Mouse (Mus musculus) spleen, postnatal 4 days (tissue): Measurements from ENCODE around the gene Per2.
A peak's percentile ranks its signal among the peaks of the same experiment; 100 is the strongest.
"Not testable (repeated sequence)": the region's sequence is repeated elsewhere in the genome, so short reads cannot be mapped to it uniquely, and the experiment has no call there.

ENCODE experiments used
- DNase-seq, 2 experiments: peaks; one replicate each; pipeline ENCODE4 v3.0.0; 2022; ENCODE audit warnings: low spot score in 2 of 2

Gene Per2

DNA sequence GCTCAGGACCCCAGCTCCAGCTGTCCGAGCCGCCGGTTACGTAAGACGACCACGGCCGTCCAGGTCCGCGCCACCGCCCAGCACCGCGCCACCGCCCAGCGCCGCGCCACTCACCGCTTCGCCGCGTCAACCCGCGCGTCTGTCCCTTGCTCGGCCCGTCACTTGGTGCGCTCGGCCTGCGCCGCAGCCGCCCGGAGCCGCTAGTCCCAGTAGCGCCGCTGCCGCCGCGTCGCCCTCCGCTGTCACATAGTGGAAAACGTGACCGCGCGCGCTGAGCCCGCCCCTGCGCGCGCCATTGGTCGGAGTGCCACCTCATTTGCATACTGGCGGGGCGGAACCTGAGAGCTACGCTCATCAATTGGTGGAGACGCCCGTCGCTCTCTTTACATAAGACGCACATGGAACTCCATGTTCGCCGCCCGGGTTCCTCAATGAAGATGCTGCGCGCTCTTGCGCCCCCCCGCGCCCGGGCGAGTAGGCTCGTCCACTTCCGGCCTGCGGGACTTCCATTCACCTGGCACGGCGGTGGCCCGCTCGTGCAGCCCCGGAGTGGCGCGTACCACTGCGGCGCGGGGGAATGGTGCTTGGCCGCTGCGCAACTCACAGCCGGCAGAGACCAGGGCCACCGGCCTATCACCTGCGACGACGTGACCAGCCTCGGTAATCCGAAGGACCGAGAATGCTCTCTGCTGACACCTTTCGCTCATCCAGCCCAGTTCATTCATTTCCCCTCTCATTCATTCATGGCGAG lies at the start of gene Per2:
Gene Per2 (minus strand): TSS at position 266 of the 751 bp plus-strand sequence.
- peak; percentile 99 for DNase-seq

DNA sequence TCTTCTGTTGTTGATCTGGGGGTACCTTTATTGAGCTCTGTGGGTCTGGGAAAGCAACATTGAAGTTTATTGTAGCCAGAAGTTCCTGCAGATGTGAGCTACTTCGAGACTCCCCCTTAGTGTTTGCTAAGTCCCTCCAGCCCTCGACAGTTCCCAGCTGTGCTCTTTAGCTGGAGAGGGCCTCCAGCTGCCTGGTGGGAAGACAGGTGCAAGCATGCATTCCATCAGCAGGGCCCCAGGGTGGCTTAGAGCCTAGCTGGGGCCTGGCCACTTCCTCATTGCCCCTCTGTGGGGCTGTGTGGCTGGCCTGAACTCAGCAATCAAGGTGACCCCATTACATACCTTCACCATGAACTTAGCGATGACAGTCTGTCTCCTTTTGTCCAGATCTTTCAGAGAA lies 45.5 kb upstream of the Per2 start:
- no peak for DNase-seq

DNA sequence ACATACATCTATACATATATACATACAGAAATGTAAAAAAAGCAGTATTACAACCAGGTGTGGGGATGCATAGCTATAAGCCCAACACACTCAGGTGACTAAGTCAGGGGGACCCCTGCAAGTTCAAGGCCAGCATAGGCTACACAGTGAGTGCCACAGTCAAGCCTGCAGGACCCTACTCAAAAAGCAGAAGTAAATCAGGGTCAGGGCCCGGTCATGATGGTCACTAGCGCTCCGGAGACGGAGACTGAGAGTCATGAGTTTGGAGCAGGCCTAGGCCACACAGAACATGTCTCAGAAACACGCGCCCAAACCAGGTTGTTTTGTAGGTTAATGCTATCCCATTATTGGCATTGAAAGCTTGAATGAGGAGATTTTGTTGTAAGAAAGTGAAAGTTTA lies 39.5 kb upstream of the Per2 start:
- DNase-seq: no peak

DNA sequence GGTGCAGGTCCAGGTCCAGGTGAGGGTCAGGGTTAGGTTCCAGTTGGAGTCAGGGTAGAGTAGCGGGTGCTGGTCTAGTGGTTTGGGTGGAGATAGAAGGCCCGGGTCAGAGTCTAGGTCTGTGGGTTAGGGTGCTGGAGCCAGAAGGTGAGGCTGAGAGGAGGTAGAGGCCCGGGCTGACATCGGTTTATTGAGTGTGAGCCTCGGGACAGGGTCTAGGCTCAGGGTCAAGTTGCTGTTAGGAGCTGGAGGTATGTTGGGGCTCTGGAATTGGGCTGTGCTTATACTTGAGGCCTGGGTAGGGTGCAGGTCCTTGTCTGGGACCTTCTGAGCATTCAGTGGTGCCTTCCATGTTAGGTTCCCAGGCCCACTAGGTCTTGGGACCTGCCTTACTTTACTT lies 36.2 kb upstream of the Per2 start:
- peak in 1 of 2 experiments; percentile 16 for DNase-seq

DNA sequence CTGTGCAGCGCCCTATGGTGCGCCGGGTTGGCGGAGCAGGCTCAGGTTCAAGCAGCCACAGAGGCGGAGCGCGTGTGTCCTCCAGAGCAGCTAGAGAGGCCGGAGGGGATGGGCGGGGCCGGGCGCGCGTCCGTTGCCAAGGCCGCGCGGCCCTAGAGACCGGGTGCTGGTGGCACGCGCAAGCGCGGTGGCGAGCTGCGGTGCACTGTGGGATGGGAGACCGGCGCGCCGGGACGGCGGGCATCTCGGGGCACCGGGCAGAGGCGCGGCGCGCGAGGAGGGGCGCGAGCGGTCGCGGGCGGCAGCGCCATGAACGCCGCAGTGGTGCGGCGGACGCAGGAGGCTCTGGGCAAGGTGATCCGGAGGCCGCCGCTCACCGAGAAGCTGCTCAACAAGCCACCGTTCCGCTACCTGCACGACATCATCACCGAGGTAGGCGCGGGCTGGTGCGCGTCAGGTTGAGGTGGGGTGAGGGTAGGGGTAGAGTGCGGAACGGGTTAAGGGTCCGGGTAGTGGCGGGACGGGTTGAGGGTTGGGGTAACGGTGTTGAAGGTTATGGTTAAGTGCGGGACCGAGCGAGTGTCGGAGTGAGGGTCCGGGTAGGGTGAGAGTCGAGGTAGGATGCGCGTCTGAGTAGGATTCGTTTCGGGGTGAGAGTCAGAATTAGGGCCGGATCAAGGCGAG lies 35.5 kb upstream of the Per2 start, which contains the start of gene Traf3ip1:
Gene Traf3ip1 (plus strand): TSS at position 191 of the 684 bp plus-strand sequence.
- peak; percentile 92 to 97 for DNase-seq

DNA sequence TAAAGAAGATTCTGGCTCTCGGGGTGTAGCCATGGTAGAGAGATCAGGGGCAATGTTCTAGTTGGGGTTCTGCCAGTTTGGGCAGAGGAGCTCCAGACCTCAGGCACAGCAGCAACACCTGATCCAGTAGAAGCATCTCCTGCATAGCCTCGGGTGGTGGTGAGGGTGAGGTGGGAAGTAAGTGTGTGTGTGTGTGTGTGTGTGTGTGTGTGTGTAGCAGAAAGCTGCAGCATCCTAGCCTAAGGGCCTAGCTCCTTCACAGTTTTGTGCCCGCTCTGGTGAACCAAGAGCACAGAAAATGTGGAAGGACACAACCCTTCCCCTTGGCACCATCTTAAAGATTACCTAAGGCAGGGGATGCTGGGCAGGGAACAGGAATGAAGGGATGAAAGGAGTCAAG lies 34.8 kb upstream of the Per2 start:
- DNase-seq: no peak

DNA sequence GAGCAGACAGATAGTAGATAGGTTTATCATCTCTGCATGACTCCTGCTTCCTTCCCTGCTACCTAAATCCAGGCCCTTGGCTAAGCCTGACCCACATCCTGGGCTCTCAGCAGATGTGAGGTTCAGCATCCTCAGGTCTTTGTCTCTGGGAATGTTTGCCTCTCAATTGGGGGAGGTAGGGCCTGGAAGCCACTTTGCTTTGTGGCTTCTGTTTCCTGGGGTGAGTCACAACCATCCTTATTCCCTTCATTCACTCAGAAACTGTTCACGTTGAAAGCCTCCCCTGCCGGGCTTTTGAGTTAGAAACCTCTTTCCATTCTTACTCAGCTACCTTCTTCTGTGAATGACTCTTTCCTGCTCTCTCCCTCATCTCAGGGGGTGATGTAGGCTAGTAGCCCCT lies 33.6 kb upstream of the Per2 start:
- no peak for DNase-seq

DNA sequence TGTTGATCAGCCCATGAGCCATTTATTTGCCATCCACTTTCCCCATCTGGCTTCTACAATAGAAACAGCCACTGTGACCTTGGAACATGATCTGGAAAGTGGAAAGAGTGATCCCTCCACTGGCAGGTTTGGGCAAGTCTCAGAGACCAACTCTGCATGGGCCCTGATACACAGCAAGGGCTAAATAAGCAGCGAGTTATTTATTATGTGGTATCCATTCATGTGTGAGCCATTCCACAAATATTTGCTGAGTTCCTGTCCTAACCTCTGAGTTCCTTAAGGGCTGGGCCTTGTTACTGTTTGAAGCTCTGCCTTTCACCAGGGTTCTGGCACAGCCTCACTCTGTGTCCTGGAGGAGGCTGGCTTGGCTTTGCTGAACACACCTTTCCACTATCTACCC lies 31.2 kb upstream of the Per2 start:
- DNase-seq: no peak

DNA sequence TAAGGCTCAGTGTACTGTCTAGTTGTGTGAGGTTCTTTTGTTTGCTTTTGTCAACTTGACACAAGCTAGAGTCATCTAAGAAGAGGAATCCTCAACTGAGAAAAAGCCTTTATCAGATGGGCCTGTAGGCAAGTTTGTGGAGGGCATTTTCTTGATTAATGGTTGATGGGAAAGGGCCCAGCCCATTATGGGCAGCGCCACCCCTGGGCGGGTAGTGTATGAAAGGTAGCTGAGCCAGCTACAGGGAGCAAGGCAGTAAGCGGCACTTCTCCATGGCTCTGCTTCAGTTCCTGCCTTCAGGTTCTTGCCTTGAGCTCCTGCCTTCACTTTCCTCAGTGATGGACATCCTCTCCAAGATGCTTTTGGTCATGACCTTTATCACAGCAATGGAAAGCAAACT lies 27.0 kb upstream of the Per2 start:
- no peak for DNase-seq

DNA sequence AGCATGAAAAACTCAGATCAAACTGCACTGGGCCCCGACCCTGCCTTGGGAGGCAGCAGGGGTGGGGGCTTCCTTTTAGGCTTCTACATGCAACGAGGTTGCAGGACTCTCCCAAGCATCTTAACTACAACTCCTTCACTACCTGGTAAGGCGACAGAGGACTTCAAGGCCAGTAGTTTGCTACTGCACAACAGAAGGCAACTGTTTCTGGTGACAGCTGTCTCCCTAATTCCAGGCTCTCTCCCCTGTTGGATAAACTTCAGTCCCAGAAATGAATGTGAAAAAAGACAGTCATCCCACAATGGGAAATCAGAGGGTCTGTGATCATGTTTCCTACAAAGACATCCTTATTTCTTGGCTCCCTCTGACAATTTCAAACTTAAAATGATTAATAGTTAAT lies 26.3 kb upstream of the Per2 start:
- no peak for DNase-seq

DNA sequence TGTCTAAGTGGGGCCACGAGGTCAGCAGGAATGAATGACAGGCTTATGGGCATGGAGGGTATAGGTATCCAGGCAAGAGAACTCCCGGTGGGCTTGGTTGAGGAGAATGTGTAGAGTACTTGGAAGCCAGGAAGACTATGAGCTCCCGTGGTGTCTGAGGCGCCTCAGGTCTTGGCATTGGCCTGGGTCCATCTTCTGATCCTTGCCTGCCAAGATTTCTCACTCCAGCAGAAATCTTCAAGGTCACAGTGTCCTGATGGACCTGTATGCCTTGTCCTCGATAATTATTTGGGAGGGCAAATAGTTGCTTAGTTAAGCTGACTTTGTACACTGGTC lies 24.9 kb upstream of the Per2 start:
- DNase-seq: no peak

DNA sequence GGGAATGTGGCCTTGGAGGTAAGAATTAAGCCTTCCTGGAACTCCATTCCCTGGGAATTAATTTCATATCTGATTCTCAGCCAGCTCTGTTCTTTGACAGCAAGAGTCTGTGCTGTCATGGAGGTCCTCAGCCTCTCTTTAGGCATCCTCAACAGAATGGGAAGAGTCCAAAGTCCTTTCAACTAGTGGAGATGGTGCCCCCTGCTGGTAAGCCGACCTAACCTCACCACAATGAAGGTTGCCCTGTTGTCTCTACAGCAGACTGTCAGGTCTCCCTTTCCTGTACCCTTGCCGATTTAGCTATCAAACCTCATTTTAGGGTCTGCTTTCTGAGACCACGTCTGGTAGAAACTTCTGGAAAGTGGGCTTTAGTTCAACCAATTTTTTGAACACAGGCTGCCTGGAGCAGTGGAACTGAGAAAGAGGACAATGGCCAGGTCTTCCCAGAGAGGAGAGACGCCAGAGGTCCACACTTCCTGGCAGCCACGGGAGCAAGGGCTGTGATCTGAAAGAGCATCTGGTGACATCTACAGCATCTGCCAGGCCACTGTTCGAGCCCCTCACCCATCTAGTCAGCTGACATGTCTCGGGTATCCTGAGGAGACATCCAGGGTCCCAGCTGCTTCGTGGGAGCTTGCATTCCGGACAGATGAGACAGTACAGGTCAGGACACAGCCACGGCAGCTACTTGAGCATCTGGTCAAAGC lies 24.3 kb upstream of the Per2 start:
- peak; percentile 78 to 93 for DNase-seq

DNA sequence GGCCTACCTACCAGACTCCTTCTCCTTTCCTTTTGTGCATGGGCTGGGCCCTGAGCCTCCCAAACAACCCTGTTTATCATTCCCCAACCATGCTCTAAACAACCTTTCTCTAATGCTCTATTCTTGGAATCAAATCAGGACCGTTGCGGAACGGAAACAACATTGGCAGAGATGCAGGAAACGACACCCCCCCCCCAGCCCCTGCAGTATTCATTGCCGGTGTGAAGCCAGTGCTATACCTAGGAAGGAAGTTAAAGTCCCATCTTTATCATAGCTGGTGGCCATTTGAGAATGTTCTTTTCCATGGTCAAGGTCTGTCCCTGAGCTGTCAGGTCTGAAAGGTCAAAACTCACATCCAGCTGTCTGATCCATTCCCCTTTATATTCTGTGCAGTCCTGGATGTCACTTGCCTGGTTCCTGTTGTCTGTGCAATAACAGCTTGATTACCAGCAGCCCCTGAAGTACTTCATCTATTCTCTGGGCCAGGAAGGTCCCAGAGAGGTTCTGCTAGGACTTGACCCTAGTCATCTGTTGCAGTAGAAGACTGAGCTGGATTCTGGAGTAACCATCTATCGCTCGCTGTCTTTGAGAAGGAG lies 23.6 kb upstream of the Per2 start:
- no peak for DNase-seq

DNA sequence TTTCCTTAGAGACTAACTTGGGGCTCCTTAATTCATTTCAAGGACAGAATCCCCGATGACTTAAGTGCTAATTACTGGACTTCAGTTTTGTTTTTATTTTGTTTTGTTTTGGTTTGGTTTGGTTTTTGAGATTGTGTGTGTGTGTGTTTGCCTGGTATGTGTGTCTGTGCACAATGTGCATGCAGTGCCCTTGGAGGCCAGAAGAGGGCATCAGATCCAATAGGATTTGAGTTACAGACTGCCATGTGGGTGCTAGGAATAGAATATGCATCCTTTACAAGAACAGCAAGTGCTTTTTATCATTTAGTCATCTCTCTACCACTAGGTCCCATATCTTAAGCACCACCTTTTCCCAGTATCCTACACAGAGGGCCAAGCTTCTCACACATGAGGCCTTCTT lies 19.8 kb upstream of the Per2 start:
- DNase-seq: no peak

DNA sequence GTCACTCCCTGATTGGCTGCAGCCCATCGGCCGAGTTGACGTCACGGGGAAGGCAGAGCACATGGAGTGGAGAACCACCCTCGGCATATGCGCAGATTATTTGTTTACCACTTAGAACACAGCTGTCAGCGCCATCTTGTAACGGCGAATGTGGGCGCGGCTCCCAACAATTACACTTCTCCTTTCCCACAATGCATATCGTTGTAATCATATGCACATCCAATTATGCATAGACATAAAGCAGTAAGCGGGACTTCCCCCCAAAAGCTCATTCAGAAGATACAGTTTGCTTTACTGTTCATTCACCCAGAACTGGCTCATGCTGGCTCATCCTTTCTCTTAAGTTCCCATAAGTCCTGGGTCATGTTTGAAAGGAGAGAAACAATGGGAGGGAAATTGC lies 19.0 kb upstream of the Per2 start:
- DNase-seq: not testable (repeated sequence)

DNA sequence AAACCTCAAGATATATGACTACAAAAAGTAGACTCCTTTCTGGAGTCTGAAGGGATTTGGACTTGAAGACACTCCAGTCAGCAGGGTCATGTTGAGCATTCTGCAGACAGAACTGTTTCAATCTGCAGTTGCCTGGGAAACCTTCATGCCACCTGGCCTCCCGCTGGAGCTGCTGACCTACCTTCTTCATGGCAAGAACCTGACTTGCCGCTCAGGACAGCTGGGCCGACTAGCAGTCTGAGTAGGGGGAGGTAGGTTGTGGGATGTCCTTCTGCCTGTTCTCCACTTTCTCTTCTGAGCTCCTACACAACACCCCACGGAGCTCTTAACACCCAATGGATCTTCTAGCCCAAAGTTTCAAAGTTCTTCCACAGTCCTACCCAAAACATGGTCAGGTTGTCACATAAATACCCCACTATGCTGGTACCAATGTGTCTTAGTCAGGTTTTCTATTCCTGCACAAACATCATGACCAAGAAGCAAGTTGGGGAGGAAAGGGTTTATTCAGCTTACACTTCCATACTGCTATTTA lies 10.8 kb upstream of the Per2 start:
- DNase-seq: no peak

DNA sequence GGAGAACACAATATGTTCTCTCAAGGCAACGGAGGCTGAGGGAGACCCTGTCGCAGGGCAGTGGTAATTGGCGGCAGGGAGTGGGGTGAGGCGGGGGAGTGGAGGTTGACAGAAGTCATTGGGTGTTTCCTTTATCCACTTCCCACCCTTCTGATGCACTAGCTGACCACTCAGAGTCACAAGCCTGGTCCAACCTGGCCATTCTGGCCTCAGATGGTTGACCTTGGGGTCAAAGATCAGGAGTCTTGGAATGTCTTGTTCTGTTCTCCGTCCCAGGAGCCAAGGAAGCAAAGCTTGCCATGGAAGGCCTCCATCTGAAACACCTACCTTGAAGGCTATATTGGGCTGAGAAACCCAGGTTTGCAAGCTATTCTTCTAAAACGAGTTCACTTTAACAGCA lies 7.1 kb upstream of the Per2 start:
- no peak for DNase-seq

DNA sequence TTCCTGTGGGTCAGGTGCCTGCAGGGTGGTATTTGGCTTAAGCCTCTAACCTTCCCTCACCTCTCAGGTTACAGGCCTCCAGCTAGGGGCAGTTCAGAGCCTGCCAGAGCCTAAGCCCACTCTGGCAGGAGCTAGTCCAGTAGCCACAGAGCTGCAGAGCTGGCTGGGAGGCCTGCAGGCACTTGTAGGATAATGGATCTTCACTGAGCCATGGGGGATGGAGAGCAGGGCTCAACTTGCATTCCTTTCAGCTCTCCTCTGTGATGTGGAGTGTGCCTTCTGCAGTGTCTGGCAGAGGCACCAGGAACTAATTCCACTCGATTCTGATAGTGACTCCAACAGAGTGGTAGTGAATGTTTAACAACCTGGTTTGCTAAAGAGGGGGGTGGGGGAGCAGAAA lies 6.1 kb upstream of the Per2 start:
- DNase-seq: no peak

DNA sequence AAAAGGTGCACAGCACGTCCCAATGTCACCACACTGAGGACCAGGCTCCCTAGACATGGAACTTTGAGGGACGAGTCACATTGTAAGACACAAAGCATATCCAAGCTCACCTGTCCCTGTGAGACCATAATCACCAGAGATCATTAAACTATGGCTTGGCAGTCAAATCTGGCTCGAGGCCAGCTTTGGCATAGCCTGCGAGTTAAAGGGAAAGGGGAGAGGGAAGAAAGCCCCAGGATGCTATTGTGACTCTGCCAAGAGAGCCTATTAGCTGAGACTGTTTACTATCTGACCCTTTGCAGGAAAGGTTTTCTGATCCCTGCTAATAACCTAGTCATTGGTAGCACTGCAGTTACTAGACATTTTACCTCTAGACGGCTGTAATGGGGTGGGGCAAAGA lies 5.3 kb upstream of the Per2 start:
- no peak for DNase-seq

DNA sequence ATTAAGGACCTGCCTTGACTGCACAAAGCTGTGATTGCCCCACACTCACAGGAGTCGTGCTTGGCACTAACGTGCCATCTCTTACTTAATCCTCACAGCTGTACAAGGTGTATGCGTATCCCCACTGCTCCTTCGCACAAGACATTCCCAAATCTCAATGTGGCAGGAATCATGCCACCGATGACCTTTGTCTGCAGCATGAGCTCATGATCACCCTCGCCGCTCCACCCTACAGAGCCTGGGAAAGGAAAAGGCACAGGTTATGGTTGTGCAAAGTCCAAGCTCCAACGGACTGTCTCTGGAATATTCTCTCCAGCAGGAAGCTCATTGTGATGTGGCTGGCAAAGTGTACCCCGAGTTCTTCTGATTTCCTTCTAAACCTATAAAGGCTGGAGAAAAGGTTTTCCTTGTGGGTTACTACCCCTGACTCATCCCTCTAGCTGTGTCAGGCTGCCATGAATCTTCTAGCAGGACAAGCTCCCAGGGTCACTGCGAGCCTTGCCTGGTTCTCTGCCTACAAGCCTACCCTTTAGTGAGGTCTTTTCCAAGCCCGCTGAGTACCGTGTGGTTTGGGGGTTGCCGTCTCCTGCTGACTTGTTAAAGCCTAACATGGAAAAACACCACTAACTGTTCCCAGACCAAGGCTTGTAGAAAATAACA lies 4.3 kb upstream of the Per2 start:
- DNase-seq: no peak

DNA sequence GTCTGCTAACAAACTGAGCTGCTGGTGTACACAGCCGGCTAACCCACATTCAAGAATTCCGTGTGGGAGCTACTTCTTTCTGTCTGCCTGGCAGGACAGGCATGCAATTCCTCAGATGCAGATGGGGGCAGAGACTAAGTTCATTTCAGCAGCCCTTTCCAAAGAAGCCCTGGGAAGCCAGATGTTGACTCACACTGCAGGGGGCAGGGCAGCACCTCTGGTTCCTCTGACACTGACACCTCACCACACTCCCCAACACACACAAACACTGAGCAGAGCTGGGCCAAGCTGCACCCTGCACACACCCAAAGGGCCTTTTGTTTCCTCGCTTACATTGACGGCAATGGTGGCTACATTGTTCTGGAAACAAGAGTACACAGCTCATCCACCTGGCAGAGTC lies 1.4 kb upstream of the Per2 start:
- peak in 1 of 2 experiments; percentile 62 for DNase-seq

DNA sequence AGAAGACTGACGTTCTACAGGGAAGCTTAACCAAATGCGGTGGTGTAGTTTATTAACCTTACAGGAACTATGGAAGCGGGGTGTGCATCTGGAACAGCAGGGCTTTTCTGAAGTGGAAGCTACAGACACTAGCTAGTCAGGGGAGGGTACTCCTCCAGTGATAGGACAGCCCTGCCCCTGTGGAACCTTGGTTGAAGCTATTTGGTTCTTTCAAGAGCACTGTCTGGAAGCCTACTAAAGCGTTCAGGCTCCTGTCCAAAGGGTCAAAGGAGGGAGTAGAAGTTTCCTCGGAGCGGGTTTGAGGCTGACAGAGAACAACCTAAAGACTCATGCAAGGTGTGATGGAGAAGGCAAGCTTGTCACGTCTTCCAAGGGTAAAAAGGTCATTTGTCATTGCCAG lies 945 bp upstream of the Per2 start:
- no peak for DNase-seq
